Mouse (Mus musculus) cerebellum, postnatal 14 days (tissue): ENCODE measurements around the gene Htr1b.

Experiments used
- DNase-seq, 2 experiments: peaks; one replicate each; pipeline ENCODE4 v3.0.0; 2021; ENCODE audit warnings: mixed read lengths in 2 of 2

Htr1b gene

DNA sequence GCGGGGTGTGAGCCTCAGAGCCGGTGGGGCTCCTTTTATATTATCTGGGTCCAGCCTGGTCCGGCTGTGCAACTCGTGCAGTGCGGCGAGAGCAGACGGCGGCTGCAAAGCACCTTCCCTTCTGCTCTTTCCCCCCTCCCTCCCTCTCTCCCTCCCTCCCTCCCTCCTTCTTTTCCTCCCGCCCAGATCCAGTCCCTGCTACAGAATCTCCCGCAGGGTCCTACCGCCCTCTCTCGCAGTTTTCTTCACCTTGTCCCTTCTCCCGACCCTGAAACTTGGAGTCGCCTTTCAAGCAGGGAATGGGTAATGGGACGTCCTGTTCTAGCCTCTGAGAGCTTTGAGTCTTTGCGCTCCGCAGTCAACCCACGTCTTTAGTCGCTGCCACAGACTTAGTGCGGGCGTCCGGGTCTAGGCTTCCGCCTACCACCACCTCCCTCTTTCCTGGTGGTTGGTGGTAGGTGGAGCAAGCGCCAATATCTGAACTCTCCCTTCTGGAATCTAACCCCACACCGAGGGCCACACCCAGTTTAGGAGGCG lies at the start of gene Htr1b:
TSS of gene Htr1b (minus strand) at position 392 of the 537 bp plus-strand sequence.
- DNase-seq = peak; percentile 27 to 49

DNA sequence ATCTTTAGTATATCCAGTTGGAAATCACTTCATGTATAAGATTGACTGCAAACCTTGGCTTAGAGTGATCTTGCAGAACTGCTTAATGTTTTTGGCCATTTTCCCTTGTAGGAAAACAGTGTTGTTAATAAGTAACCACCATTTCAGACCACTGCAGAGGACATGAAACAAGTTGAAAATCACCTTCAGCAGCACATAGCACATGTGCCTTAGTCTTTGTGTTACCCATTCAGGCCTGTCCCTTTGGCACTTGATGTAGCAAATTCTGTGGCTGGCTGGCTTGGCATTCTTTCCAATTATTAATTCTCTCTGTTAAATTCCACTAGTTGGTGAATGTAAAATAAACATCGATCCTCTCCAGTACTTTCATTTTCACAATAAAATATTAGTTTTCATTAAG lies 43.1 kb upstream of the Htr1b start:
- no peak for DNase-seq

GRCm38 (mm10) chr9:81637486-81637885 lies 3.9 kb upstream of the Htr1b start:
- no peak for DNase-seq

GRCm38 (mm10) chr9:81635109-81635508 lies 1.5 kb upstream of the Htr1b start:
- DNase-seq = peak; percentile 29 to 51

GRCm38 (mm10) chr9:81634163-81634562 lies 535 bp upstream of the Htr1b start:
- DNase-seq = peak; percentile 5 to 12

DNA sequence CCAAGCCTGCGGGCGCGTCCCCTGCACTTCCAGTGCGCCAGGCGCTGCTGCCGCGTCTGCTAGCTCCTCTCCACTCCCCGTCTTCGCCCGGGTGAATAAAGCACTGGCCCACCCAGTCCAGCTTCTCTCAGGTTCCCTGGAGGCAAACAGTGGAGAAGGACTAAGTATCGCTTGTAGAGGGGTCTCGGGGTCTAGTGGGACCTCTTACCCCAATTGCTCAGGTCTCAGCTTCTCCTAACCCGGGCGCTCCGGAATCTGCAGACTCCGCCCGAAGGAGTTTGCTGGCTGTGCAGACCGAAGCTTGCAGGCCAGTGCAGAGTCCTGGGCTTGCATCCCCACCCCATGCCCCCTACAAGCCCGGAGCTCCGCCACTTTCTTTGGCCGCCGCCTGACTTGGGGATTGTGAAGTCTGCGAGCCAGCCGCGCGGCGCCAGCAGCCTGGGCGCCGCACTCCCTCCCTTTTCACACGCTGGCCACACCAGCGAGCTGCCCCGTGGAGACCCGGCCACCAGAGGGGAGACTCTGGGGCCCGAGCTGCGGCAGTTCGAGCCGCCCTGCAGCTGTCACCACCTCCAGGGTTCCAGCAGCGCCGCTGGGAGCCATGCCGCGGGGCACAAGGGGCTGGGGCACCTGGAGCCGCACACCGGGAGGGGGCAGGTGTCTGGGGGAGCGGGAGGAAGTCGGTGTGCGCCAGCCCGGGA lies 742 bp downstream of the Htr1b start:
- peak; percentile 37 to 38 for DNase-seq

- peak in 1 of 2 experiments; percentile 23 for DNase-seq
Observed at GRCm38 (mm10) chr9:81632191-81632735, 1.4 kb downstream of the Htr1b start.

GRCm38 (mm10) chr9:81631581-81632091 lies 2.0 kb downstream of the Htr1b start:
- DNase-seq = peak; percentile 40 to 43

DNA sequence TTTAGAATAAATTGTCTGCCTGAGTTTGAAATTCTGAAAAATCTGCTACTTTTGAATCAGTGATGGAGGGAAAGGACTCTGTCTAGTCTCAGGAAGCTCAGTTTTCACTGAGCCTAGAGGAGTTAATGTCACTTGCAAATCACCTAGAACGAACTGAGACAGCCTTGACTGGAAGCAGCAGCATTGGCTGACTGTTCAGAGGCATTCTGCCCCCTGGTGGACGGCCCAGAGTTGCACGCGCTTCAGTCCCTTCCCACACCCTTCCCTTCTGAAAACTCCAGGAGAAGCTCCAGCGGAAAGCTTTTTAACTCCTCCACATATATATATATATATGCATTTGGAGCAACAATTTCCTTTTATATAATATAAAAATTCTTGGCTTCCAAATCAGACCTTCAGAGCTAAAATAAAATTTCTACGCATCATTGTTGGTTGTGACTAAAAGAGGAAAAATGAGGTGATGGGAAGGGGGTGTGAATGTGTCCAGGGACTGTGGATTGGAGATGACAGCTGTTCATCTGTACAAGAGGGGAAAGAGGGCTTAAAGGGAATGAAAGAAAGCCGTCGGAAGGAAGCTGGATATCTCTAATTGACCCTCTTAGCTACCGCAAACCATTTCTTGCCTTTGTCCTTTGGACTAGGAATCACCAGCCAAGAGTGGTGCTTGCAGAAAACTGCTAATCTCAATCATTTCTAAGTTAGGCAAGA lies 6.6 kb downstream of the Htr1b start:
- peak; percentile 90 to 94 for DNase-seq

- DNase-seq = no peak
Observed at GRCm38 (mm10) chr9:81625898-81626297, 7.7 kb downstream of the Htr1b start.

- DNase-seq = no peak
Observed at GRCm38 (mm10) chr9:81622873-81623272, 10.8 kb downstream of the Htr1b start.

- DNase-seq = no peak
Observed at GRCm38 (mm10) chr9:81611022-81611421, 22.6 kb downstream of the Htr1b start.
